ENCODE assay signal across 8 mouse cellular contexts in the genomic region with DNA sequence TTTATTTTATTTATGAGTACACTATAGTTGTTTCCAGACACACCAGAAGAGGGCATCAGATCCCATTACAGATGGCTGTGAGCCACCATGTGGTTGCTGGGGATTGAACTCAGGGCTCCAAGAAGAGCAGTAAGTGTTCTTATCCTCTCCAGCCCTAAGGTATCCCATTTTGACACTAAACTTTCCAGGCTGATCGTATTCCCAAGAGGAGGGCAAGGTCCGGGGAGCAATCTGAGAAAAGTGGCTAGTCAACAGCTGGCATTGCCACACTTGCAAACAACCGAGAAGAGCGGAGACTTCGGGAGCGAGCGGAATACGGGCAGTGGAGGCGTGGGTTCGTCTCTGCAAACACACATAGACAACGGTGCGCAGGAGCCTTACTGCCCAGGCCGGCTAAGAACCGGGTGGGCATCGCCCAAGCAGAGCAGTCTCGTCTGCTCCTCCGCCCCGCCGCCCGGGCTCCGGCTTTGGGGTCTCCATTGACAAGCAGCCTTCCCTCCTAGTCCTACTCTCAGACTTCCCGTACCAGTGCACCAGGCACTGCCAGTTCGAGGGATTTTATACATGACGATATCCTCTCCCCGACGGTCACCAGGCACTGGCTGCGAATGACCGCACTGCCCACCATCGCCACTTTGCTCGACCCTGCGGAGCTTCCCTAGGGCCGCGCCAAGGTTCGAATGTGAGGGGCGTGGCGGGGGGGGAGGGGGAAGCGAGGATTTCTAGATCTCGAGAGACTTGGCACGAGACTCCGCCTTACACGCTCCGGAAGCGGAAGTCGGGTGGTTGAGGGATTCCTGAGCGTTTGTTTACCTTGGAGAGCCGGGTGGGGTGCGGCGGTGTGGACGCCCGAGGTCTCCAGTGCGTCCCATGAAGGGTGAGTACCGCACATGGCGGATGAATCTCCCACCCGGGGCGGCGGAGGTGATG. TPM values are rescaled to one million over a fixed set of nuclear protein-coding genes. Genes with fewer than 3 reads are reported as not detected.
DNase-seq lines count a peak whose midpoint lies in the region; ATAC-seq lines count a peak whose summit lies in the region.

A gene (plus strand): TSS at position 746 of the 930 bp plus-strand sequence.

- peak within 1 kb of the TSS; percentile 92 for H3K27ac ChIP-seq in forebrain, embryonic 10.5 days
- H3K27ac ChIP-seq in heart, embryonic 15.5 days: peak within 1 kb of the TSS; percentile 88
- H3K27ac ChIP-seq in liver, embryonic 15.5 days (replicated peaks): peak within 1 kb of the TSS; percentile 89
- peak within 1 kb of the TSS; percentile 79 for H3K27ac ChIP-seq in neural tube, embryonic 12.5 days

- peak; percentile 97 for ATAC-seq in heart, embryonic 15.5 days (replicated peaks; ENCODE audit: insufficient number of reproducible peaks, insufficient read depth, low FRiP score, low read depth)
- ATAC-seq in liver, embryonic 15.5 days (ENCODE audit: insufficient read depth): peak; percentile 91
- peak; percentile 98 for ATAC-seq in neural tube, embryonic 12.5 days (ENCODE audit: low FRiP score, low read depth)

- H3K36me3 ChIP-seq in forebrain, embryonic 10.5 days (replicated peaks): no peaks in the 10 kb centered on the region
- no peaks in the 10 kb centered on the region for H3K36me3 ChIP-seq in heart, embryonic 15.5 days
- H3K36me3 ChIP-seq in liver, embryonic 15.5 days (replicated peaks): no peaks in the 10 kb centered on the region
- H3K36me3 ChIP-seq in neural tube, embryonic 12.5 days: no peaks in the 10 kb centered on the region

- H3K4me2 ChIP-seq in heart, embryonic 15.5 days: peak within 1 kb of the TSS; percentile 81
- peak within 1 kb of the TSS; percentile 96 for H3K4me2 ChIP-seq in liver, embryonic 15.5 days
- peak within 1 kb of the TSS; percentile 96 for H3K4me2 ChIP-seq in neural tube, embryonic 12.5 days (replicated peaks)

- peak within 1 kb of the TSS; percentile 97 for H3K9ac ChIP-seq in heart, embryonic 15.5 days
- H3K9ac ChIP-seq in liver, embryonic 15.5 days: peak within 1 kb of the TSS; percentile 88
- peak within 1 kb of the TSS; percentile 78 for H3K9ac ChIP-seq in neural tube, embryonic 12.5 days

- under 1% methylated on average over 56 of the region's 56 CpGs for WGBS in forebrain, embryonic 10.5 days
- WGBS in heart, embryonic 15.5 days: under 1% methylated on average over 56 of the region's 56 CpGs
- under 1% methylated on average over 56 of the region's 56 CpGs for WGBS in liver, embryonic 15.5 days (ENCODE audit: insufficient replicate concordance)
- WGBS in neural tube, embryonic 12.5 days: under 1% methylated on average over 56 of the region's 56 CpGs

- H3K4me3 ChIP-seq in forebrain, embryonic 10.5 days: peak within 1 kb of the TSS; percentile 93
- peak within 1 kb of the TSS; percentile 100 for H3K4me3 ChIP-seq in heart, embryonic 15.5 days
- peak within 1 kb of the TSS; percentile 100 for H3K4me3 ChIP-seq in liver, embryonic 15.5 days (replicated peaks)
- H3K4me3 ChIP-seq in neural tube, embryonic 12.5 days: peak within 1 kb of the TSS; percentile 89

- H3K9me3 ChIP-seq in forebrain, embryonic 10.5 days: no peaks in the 10 kb centered on the region
- no peaks in the 10 kb centered on the region for H3K9me3 ChIP-seq in heart, embryonic 15.5 days (replicated peaks)
- H3K9me3 ChIP-seq in liver, embryonic 15.5 days (replicated peaks): no peaks in the 10 kb centered on the region
- H3K9me3 ChIP-seq in neural tube, embryonic 12.5 days: no peaks in the 10 kb centered on the region

- DNase-seq in CD8-positive naive resting alpha-beta T cell, adult 2 months (ENCODE audit: low read depth in 2 of 2, low spot score in 2 of 2): peak; percentile 74 to 83
- peak; percentile 93 for DNase-seq in c-Kit-positive CD71-negative TER-119-negative erythroid progenitor cells, embryonic 14.5 days (ENCODE audit: low read depth)
- DNase-seq in forebrain, embryonic 10.5 days (ENCODE audit: extremely low spot score, low spot score): peak; percentile 96
- peak; percentile 93 to 95 for DNase-seq in kidney, postnatal 25 days
- DNase-seq in telencephalon, adult 2 months (ENCODE audit: low read depth, low spot score): peak; percentile 79

- peaks cover 19% of the 10 kb centered on the region for H3K4me1 ChIP-seq in forebrain, embryonic 10.5 days
- peaks cover 19% of the 10 kb centered on the region for H3K4me1 ChIP-seq in heart, embryonic 15.5 days (replicated peaks)
- H3K4me1 ChIP-seq in liver, embryonic 15.5 days (replicated peaks): peaks cover 30% of the 10 kb centered on the region
- H3K4me1 ChIP-seq in neural tube, embryonic 12.5 days: peaks cover 13% of the 10 kb centered on the region

- H3K27me3 ChIP-seq in forebrain, embryonic 10.5 days (ENCODE audit: poor library complexity, severe bottlenecking): no peaks in the 10 kb centered on the region
- no peaks in the 10 kb centered on the region for H3K27me3 ChIP-seq in heart, embryonic 15.5 days
- no peaks in the 10 kb centered on the region for H3K27me3 ChIP-seq in liver, embryonic 15.5 days
- H3K27me3 ChIP-seq in neural tube, embryonic 12.5 days (replicated peaks): no peaks in the 10 kb centered on the region

RNA-seq across cellular contexts. Expression of the gene that starts here (rescaled TPM):
- polyA plus RNA-seq in forebrain, embryonic 10.5 days (2016; fragmentation: Nextera tagmentation; extraction: Ambion mirVana): 127 and 129 TPM in 2 replicates
- 84.3 and 84.4 TPM in 2 replicates for polyA plus RNA-seq in heart, embryonic 15.5 days (2015; fragmentation: Nextera tagmentation; extraction: Ambion mirVana)
- polyA plus RNA-seq in liver, embryonic 15.5 days (2015; fragmentation: Nextera tagmentation; extraction: Ambion mirVana): 57.5 and 58.7 TPM in 2 replicates
- polyA plus RNA-seq in neural tube, embryonic 12.5 days (2016; fragmentation: Nextera tagmentation; extraction: Ambion mirVana): 110 and 112 TPM in 2 replicates

Comparison
In these comparisons a context has a peak if more than half of its experiments do, and no peak if none do; other contexts are left out.
1. Peak in every context shown above with its lines: DNase-seq, ATAC-seq, H3K4me3 ChIP-seq and H3K27ac ChIP-seq.